Mouse (Mus musculus) testis, postnatal 14 days (tissue): Measurements from ENCODE around the gene Cacnb1.

ENCODE experiments used
- DNase-seq: peaks from one replicate; pipeline ENCODE4 v3.0.0; 2021; ENCODE audit warnings: low spot score

Cacnb1 gene

DNA sequence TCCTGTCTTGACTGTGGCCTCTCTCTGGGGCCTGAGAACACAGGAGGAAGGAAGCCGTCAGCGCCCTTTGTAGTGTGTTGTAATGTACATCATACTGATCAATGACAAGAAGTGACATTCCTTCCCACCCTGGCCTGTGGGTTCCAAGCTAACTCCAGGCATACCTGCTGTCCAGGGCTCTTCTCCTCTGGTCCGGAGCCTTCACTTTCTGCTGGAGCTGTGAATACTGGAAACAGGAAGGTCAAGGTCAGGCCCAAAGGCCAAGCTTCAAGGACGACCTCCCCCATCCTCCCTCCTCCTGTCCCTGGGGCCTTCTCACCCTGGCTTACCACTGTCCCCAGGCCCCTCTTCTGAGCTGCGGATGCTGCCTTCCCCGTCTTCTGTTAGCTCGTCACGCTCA lies 18.1 kb upstream of the Cacnb1 start:
- DNase-seq, result no peak

DNA sequence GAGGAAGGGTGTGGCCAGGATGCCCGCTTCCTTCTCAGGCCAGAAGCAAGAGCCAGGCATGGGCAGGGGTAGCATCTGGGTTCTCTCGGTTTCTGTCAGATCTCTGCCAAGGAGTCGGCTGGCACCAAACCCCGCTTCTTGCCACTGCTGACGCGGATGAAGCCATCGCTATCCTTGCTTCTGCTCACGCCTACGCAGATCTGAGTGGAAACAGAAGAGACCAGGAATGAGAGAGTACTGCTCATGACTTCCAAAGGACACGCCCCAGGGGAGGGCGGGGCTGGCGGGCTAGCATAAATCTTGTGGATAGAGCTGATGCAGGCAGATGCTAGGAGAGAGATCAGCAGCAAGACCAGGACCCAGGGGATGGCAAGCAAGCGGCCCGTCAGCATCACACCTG lies 15.0 kb upstream of the Cacnb1 start:
- DNase-seq, result no peak

DNA sequence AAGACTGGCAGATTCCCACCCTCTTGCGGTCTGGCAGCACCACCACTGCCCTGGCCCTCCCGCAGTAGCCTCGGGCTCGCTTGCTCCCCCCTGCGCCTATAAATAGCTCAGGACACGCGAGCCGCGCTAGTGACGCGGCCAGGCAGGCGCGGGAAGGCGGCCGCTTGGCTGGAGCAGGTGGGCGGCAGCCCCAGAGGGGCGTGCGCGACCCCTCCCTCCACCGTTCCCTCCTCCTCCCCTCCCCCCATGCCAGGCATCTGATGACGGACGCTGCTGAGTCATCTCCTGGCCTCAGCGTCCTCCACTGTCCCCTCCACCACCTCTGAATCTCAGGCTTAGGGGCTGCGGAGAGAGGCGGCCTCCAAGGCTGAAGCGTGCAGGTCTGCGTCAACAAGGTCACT lies 13.1 kb upstream of the Cacnb1 start:
- DNase-seq, result peak; percentile 46

DNA sequence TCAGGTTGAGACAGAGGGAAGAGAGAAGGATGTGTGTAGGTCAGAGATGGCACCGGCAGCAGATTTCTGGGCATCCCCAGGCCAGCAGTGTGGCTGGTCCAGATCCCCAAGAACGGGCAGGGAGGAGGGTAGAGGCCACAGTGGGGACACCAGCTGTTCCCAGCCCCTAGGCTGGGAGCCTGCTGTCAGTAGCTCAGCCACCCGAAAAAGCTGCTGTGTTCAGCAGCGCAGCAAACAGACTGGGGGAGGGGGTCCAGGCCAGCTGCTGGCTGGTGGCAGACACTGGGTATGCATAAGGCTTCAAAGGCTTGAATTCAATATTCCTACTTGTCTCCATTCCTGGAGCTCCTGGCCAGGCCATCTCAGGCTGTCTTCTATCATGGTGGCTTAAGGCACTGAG lies 12.0 kb upstream of the Cacnb1 start:
- DNase-seq, result no peak

DNA sequence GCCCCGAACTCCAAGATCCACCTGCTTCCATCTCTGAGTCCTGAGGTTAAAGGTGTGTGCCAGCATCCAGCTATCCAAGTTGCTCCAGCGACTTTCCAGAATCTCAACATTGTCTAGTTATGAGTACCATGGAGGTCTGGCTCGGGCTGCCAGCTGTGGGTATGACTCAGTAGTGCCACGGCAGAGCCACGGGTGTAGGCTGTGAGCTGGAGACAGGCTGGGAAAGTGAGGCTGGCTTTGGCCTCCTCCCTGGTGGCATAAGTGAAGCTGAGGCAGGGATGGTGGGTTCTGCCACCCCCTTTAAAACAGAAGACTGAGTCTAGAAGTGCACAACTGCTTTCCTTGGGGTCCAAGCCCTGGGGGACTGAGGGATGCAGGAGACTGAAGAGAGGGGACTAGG lies 11.2 kb upstream of the Cacnb1 start:
- no peak for DNase-seq

DNA sequence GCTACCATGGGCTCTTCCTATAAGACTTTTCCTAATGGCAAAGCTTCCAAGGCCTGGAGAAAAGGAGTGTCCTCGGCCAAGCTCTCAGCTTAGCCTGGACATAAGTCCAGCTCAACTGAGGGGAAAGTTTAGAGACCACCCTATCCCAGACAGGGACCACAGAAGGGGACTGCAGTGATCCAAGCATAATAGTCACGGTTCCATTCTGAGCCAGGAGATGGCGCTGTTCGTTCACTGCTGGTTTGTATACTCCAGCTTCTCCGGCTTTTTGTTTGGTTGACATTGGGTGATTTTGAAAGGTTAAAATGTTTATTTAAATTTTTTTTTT lies 8.6 kb upstream of the Cacnb1 start:
- peak; percentile 48 for DNase-seq

DNA sequence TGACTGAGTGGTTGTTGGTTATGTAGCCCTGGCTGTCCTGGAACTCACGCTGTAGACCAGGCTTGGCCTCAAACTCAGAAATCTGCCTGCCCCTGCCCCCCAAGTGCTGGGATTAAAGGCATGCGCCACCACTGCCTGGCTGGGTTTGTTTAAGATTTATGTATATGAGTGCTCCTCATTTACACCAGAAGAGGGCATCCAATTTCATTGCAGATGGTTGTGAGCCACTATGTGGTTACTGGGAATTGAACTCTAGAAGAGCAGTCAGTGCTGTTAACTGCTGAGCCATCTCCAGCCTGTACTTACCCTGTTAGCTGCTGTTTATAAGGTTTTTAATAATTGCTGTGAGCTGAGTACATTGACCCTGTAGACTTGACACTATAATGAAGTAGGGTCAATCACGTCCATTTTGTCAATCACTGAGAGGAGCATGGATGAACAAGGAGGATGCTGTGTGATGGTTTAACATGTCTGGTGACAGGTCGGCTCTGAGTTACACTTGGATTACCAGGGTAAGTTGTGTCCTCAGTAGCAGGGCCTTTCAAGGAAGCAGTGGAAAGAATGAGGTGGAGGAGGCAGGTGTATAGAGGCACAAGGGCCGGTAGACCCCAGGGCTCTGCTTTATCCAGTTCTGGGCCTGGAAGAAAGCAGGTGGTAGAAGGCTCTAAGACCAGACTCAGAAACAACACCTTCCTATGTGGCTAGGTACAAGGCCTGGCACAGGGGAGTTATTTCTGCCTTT lies 8.0 kb upstream of the Cacnb1 start:
- no peak for DNase-seq

DNA sequence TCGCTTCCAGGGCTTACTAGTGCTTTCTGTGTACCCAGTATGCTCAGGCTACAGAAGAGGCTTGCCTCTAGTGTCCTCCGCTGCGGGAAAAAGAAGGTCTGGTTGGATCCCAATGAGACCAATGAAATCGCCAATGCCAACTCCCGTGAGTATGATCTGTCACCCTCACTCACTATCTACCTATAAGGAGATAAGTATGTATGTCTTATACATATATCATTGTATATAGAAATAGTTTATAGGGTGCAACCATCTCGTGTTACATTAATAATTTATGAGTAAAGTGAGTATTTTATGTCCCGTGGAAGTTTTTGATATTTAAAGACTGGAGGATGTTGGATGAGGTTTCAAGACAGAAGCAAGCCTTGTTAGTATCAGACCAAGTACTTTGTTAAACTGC lies 5.0 kb upstream of the Cacnb1 start:
- no peak for DNase-seq

DNA sequence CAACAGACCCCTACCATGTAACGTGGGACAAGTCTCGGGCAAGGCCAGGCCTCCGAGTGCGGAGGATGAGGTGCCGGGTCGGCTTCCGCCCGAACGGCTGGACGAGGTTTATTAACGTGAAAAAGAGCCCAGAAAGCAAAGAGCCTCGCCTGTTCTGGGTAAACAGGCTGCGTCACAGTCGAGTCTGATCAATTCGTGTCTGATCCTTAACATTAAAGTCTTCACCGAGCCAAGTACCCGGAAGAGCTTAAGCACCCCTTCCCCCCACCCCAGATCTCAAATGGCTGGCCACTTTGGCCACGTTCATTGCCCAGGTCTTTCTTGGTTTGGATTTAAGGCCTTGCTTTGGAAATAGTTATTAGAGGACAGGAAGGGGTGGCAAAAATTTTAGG lies 4.5 kb upstream of the Cacnb1 start:
- no peak for DNase-seq

DNA sequence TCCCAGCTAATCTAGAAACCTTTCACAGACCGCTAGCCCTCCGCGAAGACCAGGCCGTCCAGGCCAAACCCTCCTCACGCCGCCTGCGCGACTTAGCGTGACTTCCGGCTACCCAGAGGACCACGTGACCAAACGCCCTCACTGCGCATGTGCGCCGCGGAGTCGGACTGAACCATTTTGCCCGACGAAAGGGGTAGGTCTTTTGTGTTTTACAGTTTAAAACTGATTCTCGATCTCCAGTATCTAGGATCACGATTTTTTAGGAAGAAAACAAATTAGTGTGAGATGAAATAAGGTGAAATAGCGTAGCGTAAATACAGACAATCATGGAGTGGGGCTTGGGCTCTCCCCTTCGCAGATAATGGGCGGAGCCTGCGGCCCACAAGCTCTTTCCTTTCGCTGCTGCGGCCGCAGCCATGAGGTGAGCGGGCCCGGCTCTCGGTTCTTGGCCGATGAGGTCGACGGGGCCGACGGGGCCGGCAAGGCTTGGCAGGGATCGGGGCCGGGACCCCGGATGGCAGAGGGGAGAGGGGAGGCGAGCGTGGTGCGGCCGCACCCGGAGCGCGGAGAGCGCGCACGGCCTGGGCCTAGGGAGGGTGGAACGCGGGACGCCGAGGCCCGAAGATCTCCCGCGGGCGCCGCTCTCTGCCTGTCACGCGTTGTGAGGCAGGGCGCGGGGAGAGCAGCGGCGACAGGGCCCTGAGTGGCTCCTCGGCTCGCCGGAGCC lies 3.9 kb upstream of the Cacnb1 start, which contains the start of gene Rpl19:
Gene Rpl19 (plus strand): TSS at position 141 of the 727 bp plus-strand sequence.
- DNase-seq, result peak; percentile 93

DNA sequence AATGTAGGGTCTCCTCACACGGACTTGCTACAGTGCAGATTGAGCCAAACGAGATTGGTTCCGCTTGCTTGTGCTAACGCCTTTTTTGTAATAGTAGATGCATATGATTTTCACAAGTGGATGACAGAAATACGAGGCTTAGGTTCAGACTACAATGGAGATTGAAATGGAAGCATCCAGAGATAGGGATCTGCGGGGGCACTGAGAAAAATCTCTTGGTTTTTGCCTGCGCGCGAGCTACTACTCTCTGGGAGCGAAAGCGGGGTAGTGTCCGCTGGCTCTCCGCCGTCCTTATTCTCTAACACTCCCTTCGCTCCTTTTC lies 3.4 kb upstream of the Cacnb1 start:
- DNase-seq, result no peak

DNA sequence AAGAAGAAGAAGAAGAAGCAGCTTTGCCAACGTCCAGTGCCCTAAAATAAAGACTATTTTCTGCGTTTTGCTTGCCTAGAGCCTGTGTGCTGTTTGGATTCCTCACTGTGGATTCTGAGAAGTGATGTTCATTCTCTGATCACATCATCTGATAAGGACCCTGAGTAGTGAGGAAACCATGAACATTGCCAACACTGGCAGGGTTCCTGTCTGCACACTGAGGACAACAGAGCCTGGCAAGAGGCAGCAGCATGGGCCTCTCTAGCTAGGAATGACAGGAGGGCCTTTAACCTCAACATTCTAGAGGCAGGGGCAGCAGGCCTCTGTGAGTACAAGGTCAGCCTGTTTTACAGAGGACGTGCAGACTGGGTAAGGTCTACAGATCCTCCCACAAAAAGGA lies 1.7 kb upstream of the Cacnb1 start:
- DNase-seq, result no peak

DNA sequence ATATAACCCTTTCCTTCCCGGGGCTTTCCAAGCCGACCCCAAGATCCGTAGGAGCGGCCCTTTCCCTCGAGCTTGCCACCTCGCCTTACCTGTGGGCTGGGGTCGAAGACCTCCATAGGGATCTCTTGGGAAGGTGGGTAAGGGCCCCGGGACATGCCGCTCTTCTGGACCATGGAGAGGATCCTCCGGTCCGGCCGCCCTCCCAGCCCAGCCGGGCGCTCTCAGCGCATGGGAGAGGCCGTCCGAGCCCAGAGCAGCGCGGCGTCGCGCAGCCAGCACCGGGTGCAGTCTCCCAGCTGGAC lies 630 bp downstream of the Cacnb1 start:
- no peak for DNase-seq

DNA sequence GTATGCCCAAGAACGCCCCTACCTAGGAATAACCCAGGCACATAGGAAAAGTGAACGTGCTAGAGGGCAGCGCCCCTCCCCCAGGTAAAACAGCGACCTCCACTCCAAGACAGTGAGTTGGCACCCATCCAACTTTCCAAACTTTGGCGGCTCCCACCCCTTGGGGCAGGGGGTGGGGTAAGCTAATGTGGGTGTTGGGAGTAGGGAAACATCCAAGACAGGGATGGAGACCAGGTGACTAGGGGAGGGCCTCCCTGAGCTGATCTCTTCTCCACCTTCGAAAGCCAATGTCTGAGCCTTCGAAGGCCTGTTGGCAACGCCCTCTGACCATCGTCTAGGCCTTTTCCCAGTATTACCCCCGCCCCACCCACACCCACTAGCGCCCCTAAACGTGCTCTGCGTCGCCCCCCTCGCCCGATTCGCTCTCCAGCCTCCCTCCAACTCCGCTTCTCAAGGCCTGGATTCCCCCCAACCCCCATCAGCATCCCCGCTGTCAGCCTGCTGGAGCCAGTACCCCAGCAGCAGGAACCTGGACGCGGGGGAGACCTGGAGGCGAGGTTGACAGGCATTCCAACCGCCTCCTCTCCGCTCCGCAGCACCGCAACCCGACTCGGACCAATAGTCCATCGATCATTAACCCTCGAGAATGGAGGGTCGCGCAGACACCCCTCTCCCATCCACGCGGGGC lies 1.1 kb downstream of the Cacnb1 start:
- DNase-seq, result peak; percentile 38

DNA sequence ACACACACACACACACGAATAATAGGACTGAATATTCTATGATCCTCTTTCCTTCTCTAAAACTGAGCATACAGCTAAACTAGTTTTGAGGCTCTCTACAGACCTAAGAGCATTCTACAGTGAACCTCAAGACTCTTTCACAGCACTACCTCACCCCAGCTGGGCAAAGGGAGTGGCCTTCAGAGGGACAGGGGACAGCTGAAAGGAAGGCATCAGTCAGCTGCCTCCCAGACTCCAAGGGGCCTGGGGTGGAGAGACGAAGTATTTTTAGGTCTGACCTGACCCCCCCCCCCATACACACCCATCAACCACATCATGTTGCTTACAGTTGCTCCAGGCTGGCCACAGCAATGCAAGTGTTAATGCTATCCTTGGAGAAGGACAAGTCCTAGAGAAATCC lies 1.7 kb downstream of the Cacnb1 start:
- no peak for DNase-seq

DNA sequence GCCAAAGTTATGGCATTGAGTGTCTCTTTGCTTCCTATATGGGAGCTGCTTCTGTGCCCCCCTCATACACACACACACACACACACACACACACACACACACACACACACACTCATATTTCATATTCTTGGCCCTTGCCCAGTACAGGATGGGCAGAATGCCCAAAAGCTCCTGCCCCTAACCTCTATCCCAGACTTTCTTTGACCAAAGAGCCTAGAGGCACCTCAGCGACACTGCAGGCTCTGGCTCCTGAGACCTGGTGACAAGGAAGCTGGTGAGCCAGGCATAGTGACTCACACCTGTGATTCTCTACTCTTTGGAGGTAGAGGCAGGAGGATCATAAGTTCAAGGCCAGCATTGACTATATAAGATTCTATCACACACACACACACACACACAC lies 2.1 kb downstream of the Cacnb1 start:
- DNase-seq, result no peak

DNA sequence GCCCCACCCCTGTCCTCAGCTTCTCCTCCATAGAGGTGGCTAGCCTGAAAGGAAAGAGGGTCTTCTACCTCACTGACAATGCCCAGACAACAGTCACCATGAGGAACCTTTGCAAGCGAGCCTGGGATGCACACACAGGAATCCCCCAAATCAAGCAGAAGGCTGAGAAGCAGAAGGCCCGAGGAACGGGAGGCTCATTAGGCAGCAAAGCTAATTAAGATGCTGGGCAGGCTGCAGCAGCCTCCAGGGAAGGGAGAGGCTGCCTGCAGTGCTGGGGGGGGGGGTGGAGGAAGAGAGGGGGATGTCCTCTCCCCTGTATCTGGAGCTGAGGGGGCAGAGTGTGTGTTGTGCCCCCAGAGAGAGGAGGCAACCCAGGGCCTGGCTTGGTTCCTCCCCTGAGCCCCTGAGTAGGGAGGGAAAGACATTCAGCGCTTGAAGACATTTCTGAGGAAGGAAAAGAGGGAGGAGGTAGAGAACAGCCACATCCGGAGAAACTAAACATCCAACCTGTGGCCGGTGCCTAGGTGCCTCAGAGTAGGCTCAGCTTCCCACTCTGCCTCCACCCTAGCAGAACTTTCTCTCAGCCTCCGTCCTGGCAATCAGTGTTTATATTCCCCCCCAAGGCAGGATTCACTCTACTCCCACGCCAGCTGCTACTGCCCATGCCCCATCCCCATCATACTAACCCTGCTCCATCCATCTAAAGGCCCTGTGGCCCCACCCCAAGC lies 2.8 kb downstream of the Cacnb1 start:
- no peak for DNase-seq

DNA sequence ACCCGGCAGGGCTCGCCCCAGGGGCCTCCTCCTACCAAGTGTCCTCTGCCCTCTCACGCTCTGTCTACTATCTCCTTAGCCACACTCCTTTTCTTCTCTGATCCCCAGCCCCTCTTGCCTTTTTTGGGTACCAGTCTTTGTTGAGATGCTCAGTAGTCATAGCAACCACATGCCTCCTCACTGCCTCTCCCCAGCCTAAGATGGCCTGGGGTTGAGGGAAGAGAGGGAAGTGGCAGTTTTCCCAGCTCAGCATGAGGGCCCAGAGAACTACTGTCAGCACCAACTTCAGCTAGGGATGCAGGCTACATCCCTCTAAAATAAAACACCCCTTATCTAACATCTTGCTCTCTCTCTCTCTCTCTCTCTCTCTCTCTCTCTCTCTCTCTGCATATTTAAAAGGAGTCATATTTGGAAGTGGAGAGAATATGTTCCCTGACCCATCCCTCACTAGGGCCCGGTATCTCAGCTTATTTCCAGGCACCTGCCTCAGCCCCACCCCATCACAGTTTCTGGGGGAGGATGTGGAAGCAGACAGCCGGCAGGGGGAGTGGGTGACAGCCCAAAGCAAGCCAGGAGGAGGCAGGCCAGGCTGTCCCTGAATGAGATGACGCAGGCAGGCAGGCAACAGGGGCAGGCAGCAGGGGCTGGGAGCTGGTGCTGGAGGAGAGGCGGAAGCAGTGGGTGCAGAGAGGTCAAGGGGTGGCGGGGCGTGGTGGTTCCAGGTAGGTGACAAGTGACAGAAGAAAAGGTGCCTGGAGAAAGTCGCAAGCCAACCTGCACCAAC lies 3.8 kb downstream of the Cacnb1 start:
- DNase-seq, result no peak

DNA sequence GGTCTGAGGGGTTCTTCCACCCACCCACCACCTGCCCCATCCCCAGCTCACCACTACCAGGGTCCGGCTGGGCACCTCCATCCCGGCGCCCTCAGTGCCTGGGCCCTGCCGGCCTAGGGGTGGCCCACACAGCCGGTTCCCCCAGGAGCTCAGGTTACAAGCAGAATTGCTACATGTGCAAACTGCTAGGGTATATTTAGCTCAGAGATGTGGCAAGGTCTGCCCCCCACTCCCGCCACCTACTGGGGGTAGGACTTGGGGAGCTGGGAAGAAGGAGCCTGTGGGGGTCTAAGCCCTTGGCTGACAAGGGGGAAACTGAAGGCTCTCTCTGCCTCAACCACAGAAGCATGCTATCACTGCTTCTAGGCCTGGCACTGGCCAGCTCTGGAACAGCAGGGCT lies 4.6 kb downstream of the Cacnb1 start:
- DNase-seq, result no peak

DNA sequence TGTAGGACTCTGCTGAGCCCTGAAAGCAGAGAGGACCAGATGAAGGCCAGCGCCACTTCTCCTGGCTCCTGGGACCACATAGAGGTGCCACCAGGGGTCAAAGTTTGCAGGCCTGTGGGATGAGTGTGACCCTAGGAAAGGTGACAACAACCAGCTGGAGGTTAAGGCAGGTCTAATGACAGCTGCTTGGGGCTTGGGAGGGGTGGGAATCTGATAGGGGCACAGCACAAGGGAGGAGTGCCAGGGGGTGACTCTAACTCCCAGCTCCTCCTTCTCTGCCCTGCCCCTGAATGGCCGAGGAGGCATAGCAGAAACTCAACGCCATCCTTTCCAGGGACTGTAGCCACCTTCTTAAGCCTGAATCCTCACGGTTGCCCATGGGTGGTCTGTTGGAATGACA lies 6.0 kb downstream of the Cacnb1 start:
- DNase-seq, result no peak

DNA sequence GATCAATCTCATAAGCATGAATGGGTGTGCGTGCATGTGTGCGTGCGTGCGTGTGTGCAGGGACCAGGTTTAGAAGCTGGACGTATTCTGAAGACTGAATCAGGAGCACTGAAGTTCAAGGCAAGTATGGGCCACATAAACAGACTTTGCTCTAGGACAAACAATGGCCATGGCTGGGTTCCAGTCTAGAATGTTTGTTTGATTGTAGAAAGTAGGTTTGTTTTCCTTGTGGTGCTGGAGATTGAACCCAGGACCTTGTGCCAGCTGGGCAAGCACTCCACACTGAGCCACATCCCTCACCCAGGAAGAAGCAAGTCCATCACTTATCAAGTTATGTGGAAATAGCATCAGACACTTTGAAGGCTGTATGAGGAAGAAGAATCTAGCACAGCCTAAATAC lies 6.7 kb downstream of the Cacnb1 start:
- DNase-seq, result no peak

DNA sequence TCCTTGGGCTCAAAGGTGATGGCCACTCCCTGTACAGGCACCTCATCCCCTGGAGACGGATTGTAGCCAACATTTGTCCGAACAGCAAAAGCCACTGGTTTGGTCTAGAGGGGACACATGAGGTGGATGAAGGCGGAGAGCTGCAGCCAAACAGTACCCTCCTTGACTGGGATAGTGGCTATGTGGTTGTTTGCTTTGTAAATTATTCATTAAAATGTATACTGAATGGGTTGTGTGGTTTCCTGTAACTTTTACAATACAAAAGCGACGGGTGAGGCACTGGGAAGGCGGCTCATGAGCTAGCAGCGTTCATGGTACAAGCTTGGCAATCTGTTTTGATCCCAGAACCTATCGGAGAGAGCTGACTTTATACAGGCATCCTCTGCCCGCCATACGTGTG lies 10.0 kb downstream of the Cacnb1 start:
- no peak for DNase-seq
